Mouse (Mus musculus) lung, adult 2 months (tissue): Measurements from ENCODE around the gene Git2.

ENCODE experiments used
- CTCF ChIP-seq: fragments of 200-500 bp; IDR thresholded peaks from 2 replicates; pipeline ENCODE4 v1.5.1; 2011; ENCODE audit warnings: mild to moderate bottlenecking, low read length, control low read depth; ENCODE audit not compliant: insufficient read depth
- POLR2A ChIP-seq: fragments of 200-500 bp; IDR thresholded peaks from 2 replicates; pipeline ENCODE4 v1.6.1; 2011; ENCODE audit warnings: low read depth, mild to moderate bottlenecking, control low read depth, low read length, borderline replicate concordance; ENCODE audit errors: extremely low read depth

- TF ChIP-seq CTCF, result no peak
- no peak for TF ChIP-seq POLR2A
These were observed 5.5 kb downstream of the Git2 start for GRCm38 (mm10) chr5:114769786-114770185.
